Mouse (Mus musculus) stomach, postnatal 0 days (tissue): ENCODE results near the gene Olfr620.

Experiments
- CTCF ChIP-seq: IDR thresholded peaks from 2 replicates; pipeline ENCODE4 v1.5.1; 2016; ENCODE audit warnings: antibody characterized with exemption, low read depth, mild to moderate bottlenecking, moderate library complexity
- EP300 ChIP-seq: optimal IDR thresholded peaks from 2 replicates; pipeline ENCODE3; 2016; ENCODE audit warnings: antibody characterized with exemption

GRCm38 (mm10) chr7:103607425-103607824 is 4.9 kb downstream of the Olfr620 start:
- TF ChIP-seq CTCF: no peak
- TF ChIP-seq EP300: no peak
